Comparison of ENCODE assay signal across 13 mouse cellular contexts in genomic region chr15:5088850-5089608, GRCm38 (mm10). TPM values are rescaled to one million over a fixed set of nuclear protein-coding genes. Genes with fewer than 3 reads are reported as not detected.
A peak's percentile ranks its signal among the peaks of the same experiment; 100 is the strongest.
DNase-seq lines count a peak whose midpoint lies in the region; ATAC-seq and TF ChIP-seq lines count a peak whose summit lies in the region.
"Had no signal": no experiment of that assay in that cellular context is flagged by ENCODE, and none has a peak within 500 bp of the region (broad histone marks: within the 10 kb centered on the region; RNA-seq: fewer than 3 reads in every experiment).

No protein-coding gene starts in this region.

- H3K36me3 ChIP-seq in neural tube, embryonic 11.5 days (ENCODE audit: control insufficient read depth, insufficient read depth, low read length) = no peaks in the 10 kb centered on the region
- no peaks in the 10 kb centered on the region for H3K36me3 ChIP-seq in embryonic facial prominence, embryonic 11.5 days (replicated peaks; ENCODE audit: control insufficient read depth, insufficient read depth, low read depth, low read length)
- no peaks in the 10 kb centered on the region for H3K36me3 ChIP-seq in forebrain, embryonic 12.5 days (replicated peaks)

- 71% methylated on average over 7 of the region's 7 CpGs for WGBS in neural tube, embryonic 11.5 days
- WGBS in embryonic facial prominence, embryonic 11.5 days = 62% methylated on average over 7 of the region's 7 CpGs
- WGBS in cerebellum, adult 2 months = 47% methylated on average over 7 of the region's 7 CpGs
- WGBS in forebrain, embryonic 12.5 days = 77% methylated on average over 7 of the region's 7 CpGs

- H3K4me1 ChIP-seq in neural tube, embryonic 11.5 days (ENCODE audit: control insufficient read depth, insufficient read depth, low read length) = no peaks in the 10 kb centered on the region
- no peaks in the 10 kb centered on the region for H3K4me1 ChIP-seq in embryonic facial prominence, embryonic 11.5 days (ENCODE audit: control insufficient read depth, insufficient read depth, low read length)
- H3K4me1 ChIP-seq in cerebellum, adult 2 months (ENCODE audit: control insufficient read depth, insufficient read depth, low read length) = no peaks in the 10 kb centered on the region
- no peaks in the 10 kb centered on the region for H3K4me1 ChIP-seq in forebrain, embryonic 12.5 days

- H3K9me3 ChIP-seq in neural tube, embryonic 11.5 days (ENCODE audit: control insufficient read depth, low read length) = no peaks in the 10 kb centered on the region; the same call in 1 of the 2 replicates
- H3K9me3 ChIP-seq in embryonic facial prominence, embryonic 11.5 days (replicated peaks; ENCODE audit: control insufficient read depth, low read length) = no peaks in the 10 kb centered on the region; the same call in 1 of the 2 replicates
- H3K9me3 ChIP-seq in forebrain, embryonic 12.5 days = no peaks in the 10 kb centered on the region

- H3K9ac ChIP-seq in neural tube, embryonic 11.5 days (ENCODE audit: low read length) = no peak overlapping the region
- H3K9ac ChIP-seq in embryonic facial prominence, embryonic 11.5 days (replicated peaks; ENCODE audit: low read length) = no peak overlapping the region
- H3K9ac ChIP-seq in forebrain, embryonic 12.5 days = no peak overlapping the region
- H3K9ac ChIP-seq: forebrain, postnatal 0 days had no signal

- peak; percentile 55 for ATAC-seq in neural tube, embryonic 11.5 days (ENCODE audit: insufficient read depth, low FRiP score, low TSS enrichment)
- no peak for ATAC-seq in embryonic facial prominence, embryonic 11.5 days (replicated peaks; ENCODE audit: insufficient number of reproducible peaks, low FRiP score, low TSS enrichment, low read depth)
- peak; percentile 79 for ATAC-seq in inflammation-experienced regulatory T-cells, adult 6 months
- no peak for ATAC-seq in forebrain, embryonic 12.5 days (ENCODE audit: low FRiP score)
- ATAC-seq: forebrain, postnatal 0 days had no signal

- no peak overlapping the region for H3K4me2 ChIP-seq in neural tube, embryonic 11.5 days (ENCODE audit: low read depth)
- H3K4me2 ChIP-seq in embryonic facial prominence, embryonic 11.5 days (ENCODE audit: low read depth, low read length) = no peak overlapping the region
- no peak overlapping the region for H3K4me2 ChIP-seq in forebrain, embryonic 12.5 days

- no peak overlapping the region for H3K27ac ChIP-seq in neural tube, embryonic 11.5 days (ENCODE audit: low read depth, low read length)
- no peak overlapping the region for H3K27ac ChIP-seq in embryonic facial prominence, embryonic 11.5 days (replicated peaks; ENCODE audit: low read depth, low read length)
- no peak overlapping the region for H3K27ac ChIP-seq in cerebellum, adult 2 months (ENCODE audit: insufficient read depth, low read length)
- no peak overlapping the region for H3K27ac ChIP-seq in forebrain, embryonic 12.5 days

- H3K27me3 ChIP-seq in neural tube, embryonic 11.5 days (ENCODE audit: control insufficient read depth, insufficient read depth, low read length) = no peaks in the 10 kb centered on the region
- no peaks in the 10 kb centered on the region for H3K27me3 ChIP-seq in embryonic facial prominence, embryonic 11.5 days (ENCODE audit: control insufficient read depth, insufficient read depth, low read length)
- H3K27me3 ChIP-seq in cerebellum, adult 2 months (ENCODE audit: control insufficient read depth, insufficient read depth, low read length) = no peaks in the 10 kb centered on the region
- no peaks in the 10 kb centered on the region for H3K27me3 ChIP-seq in forebrain, embryonic 12.5 days

- no peak for DNase-seq in neural tube, embryonic 11.5 days (ENCODE audit: low spot score)
- no peak for DNase-seq in neural tube, embryonic 10.5 days (ENCODE audit: extremely low spot score, low spot score)
- DNase-seq in embryonic facial prominence, embryonic 11.5 days (ENCODE audit: low spot score) = peak; percentile 30
- DNase-seq in gastrocnemius, postnatal 10 days = no peak
- no peak for DNase-seq in left cerebral cortex, adult 18-20 months (ENCODE audit: low spot score in 2 of 2)
- no peak for DNase-seq in cerebellum, adult 2 months
- DNase-seq: forebrain, postnatal 0 days; left cerebral cortex, postnatal 4 days; right cerebral cortex, adult 18-20 months; thymus, postnatal 36 days had no signal

- no peak overlapping the region for H3K4me3 ChIP-seq in neural tube, embryonic 11.5 days (ENCODE audit: low read depth, low read length)
- no peak overlapping the region for H3K4me3 ChIP-seq in embryonic facial prominence, embryonic 11.5 days (ENCODE audit: low read depth, low read length)
- no peak overlapping the region for H3K4me3 ChIP-seq in cerebellum, adult 2 months (replicated peaks; ENCODE audit: insufficient read depth, low read depth, low read length)
- H3K4me3 ChIP-seq in forebrain, embryonic 12.5 days (replicated peaks) = no peak overlapping the region

- no peak for TF ChIP-seq CTCF in cerebellum, adult 2 months (IDR thresholded peaks at IDR 0.05; ENCODE audit: borderline replicate concordance, insufficient read depth, low read depth, low read length)

- TF ChIP-seq POLR2A in cerebellum, adult 2 months (IDR thresholded peaks at IDR 0.05; ENCODE audit: borderline replicate concordance, insufficient read depth, low read length) = no peak

RNA-seq across cellular contexts. Expression of gene Card6, which starts 19.3 kb away (rescaled TPM):
- 1.1 and 1.4 TPM in 2 replicates for polyA plus RNA-seq in neural tube, embryonic 11.5 days (2014; fragmentation: Nextera tagmentation; extraction: Ambion mirVana)
- 1.1 and 1.3 TPM in 2 replicates for polyA plus RNA-seq in embryonic facial prominence, embryonic 11.5 days (2014; fragmentation: Nextera tagmentation; extraction: Ambion mirVana)
- polyA plus RNA-seq in inflammation-experienced regulatory T-cells, adult 6 months (2017; shearing (Covaris generic)) = 10 to 100 TPM; 15.9 to 41.4 (median 35.3) TPM
- 1 to 10 TPM; 1.6 to 3.5 TPM for total RNA-seq in gastrocnemius, postnatal 10 days (2021)
- total RNA-seq in left cerebral cortex, adult 18-20 months (2021) = 1 to 10 TPM; 1.3 to 2.1 TPM
- polyA plus RNA-seq in cerebellum, adult 2 months (2012; rRNA removed) = 0.59 and 0.70 TPM in 2 replicates
- 0.45 and 1.1 TPM in 2 replicates for polyA plus RNA-seq in forebrain, embryonic 12.5 days (2016; fragmentation: Nextera tagmentation; extraction: Ambion mirVana)

RNA-seq across cellular contexts. Expression of gene C7, which starts 25.5 kb away (rescaled TPM):
- polyA plus RNA-seq in neural tube, embryonic 11.5 days (2014; fragmentation: Nextera tagmentation; extraction: Ambion mirVana) = 0.28 TPM in 1 of 2 replicates, not detected in the other
- 0.15 and 0.18 TPM in 2 replicates for polyA plus RNA-seq in embryonic facial prominence, embryonic 11.5 days (2014; fragmentation: Nextera tagmentation; extraction: Ambion mirVana)
- polyA plus RNA-seq in inflammation-experienced regulatory T-cells, adult 6 months (2017; shearing (Covaris generic)) = not detected
- total RNA-seq in gastrocnemius, postnatal 10 days (2021) = under 1 TPM in 1 of 2 experiments, not detected in 1; 0.09 TPM
- total RNA-seq in left cerebral cortex, adult 18-20 months (2021) = under 1 TPM; 0.35 to 0.74 TPM
- polyA plus RNA-seq in cerebellum, adult 2 months (2012; rRNA removed) = 0.03 and 0.07 TPM in 2 replicates
- not detected in 2 replicates for polyA plus RNA-seq in forebrain, embryonic 12.5 days (2016; fragmentation: Nextera tagmentation; extraction: Ambion mirVana)
- polyA plus RNA-seq: liver, embryonic 16.5 days had no signal

RNA-seq across cellular contexts. Expression of gene Rpl37, which starts 27.4 kb away (rescaled TPM):
- polyA plus RNA-seq in neural tube, embryonic 11.5 days (2014; fragmentation: Nextera tagmentation; extraction: Ambion mirVana) = 487 and 490 TPM in 2 replicates
- 561 and 580 TPM in 2 replicates for polyA plus RNA-seq in embryonic facial prominence, embryonic 11.5 days (2014; fragmentation: Nextera tagmentation; extraction: Ambion mirVana)
- polyA plus RNA-seq in inflammation-experienced regulatory T-cells, adult 6 months (2017; shearing (Covaris generic)) = 1,000 to 10,000 TPM; 1,587 to 2,567 (median 2,159) TPM
- total RNA-seq in gastrocnemius, postnatal 10 days (2021) = 100 to 1,000 TPM; 337 to 339 TPM
- 100 to 1,000 TPM; 308 to 322 TPM for total RNA-seq in left cerebral cortex, adult 18-20 months (2021)
- polyA plus RNA-seq in cerebellum, adult 2 months (2012; rRNA removed) = 845 and 981 TPM in 2 replicates
- 475 and 476 TPM in 2 replicates for polyA plus RNA-seq in forebrain, embryonic 12.5 days (2016; fragmentation: Nextera tagmentation; extraction: Ambion mirVana)

RNA-seq across cellular contexts. Expression of gene Prkaa1, which starts 54.6 kb away (rescaled TPM):
- polyA plus RNA-seq in neural tube, embryonic 11.5 days (2014; fragmentation: Nextera tagmentation; extraction: Ambion mirVana) = 21.2 and 21.7 TPM in 2 replicates
- polyA plus RNA-seq in embryonic facial prominence, embryonic 11.5 days (2014; fragmentation: Nextera tagmentation; extraction: Ambion mirVana) = 21.9 and 23.3 TPM in 2 replicates
- polyA plus RNA-seq in inflammation-experienced regulatory T-cells, adult 6 months (2017; shearing (Covaris generic)) = 10 to 100 TPM; 18.1 to 22.5 (median 21.9) TPM
- total RNA-seq in gastrocnemius, postnatal 10 days (2021) = 10 to 100 TPM; 13.0 to 15.1 TPM
- total RNA-seq in left cerebral cortex, adult 18-20 months (2021) = 10 to 100 TPM; 20.7 to 21.8 TPM
- 19.5 and 20.6 TPM in 2 replicates for polyA plus RNA-seq in cerebellum, adult 2 months (2012; rRNA removed)
- polyA plus RNA-seq in forebrain, embryonic 12.5 days (2016; fragmentation: Nextera tagmentation; extraction: Ambion mirVana) = 14.7 and 14.9 TPM in 2 replicates

Comparison
In these comparisons a context has a peak if more than half of its experiments do, and no peak if none do; other contexts are left out.
1. ATAC-seq: peak in neural tube, embryonic 11.5 days (single experiment) and inflammation-experienced regulatory T-cells, adult 6 months (single experiment); none in embryonic facial prominence, embryonic 11.5 days (single experiment) and forebrain, embryonic 12.5 days (single experiment).